Mouse (Mus musculus) Patski (cell line): ENCODE results near the gene Adcy9. TPM values are rescaled to one million over a fixed set of nuclear protein-coding genes. Genes with fewer than 3 reads are reported as not detected.
"Not testable (repeated sequence)": the region's sequence is repeated elsewhere in the genome, so short reads cannot be mapped to it uniquely, and the experiment has no call there.

Experiments used
- ATAC-seq: fragments of 100-300 bp; one replicate; pipeline ENCODE4 v1.8.0; 2021
- CTCF ChIA-PET: fragments of 350-600 bp; sonication (Branson Sonifier 250); formaldehyde crosslinking; loops from one replicate; lab custom pipeline; 2022; ENCODE audit warnings: inconsistent platforms; lab: Charles Lee
- POLR2A ChIA-PET: fragments of 350-600 bp; sonication (Branson Sonifier 250); formaldehyde crosslinking; loops from one replicate; lab custom pipeline; 2022; ENCODE audit warnings: antibody characterized with exemption, inconsistent platforms; lab: Charles Lee
- DNase-seq: peaks from one replicate; pipeline ENCODE4 v3.0.0-alpha.2; 2011; ENCODE audit warnings: low read depth, low spot score
- H3K27me3 ChIP-seq: fragments of 371-371 bp; one replicate; pipeline ENCODE4 v1.5.1; 2021
- CTCF ChIP-seq: fragments of 100-300 bp; IDR thresholded peaks from one replicate; pipeline ENCODE4 v1.5.1; 2021
- in situ Hi-C: fragments of 300-500 bp; cut with MboI; formaldehyde crosslinking; loops from 3 replicates; pipeline ENCODE4 v1.11.1; 2018; ENCODE audit warnings: low pct_unique_long_range_greater_than_20kb, mixed read lengths
- polyA plus RNA-seq: library from polyadenylated mRNA; unstranded; gene quantifications from one replicate; pipeline ENCODE4 v1.2.3, GENCODE M21; 2021

Adcy9 gene
- polyA plus RNA-seq, 1 experiment from 2014 or later = 4.0 TPM

DNA sequence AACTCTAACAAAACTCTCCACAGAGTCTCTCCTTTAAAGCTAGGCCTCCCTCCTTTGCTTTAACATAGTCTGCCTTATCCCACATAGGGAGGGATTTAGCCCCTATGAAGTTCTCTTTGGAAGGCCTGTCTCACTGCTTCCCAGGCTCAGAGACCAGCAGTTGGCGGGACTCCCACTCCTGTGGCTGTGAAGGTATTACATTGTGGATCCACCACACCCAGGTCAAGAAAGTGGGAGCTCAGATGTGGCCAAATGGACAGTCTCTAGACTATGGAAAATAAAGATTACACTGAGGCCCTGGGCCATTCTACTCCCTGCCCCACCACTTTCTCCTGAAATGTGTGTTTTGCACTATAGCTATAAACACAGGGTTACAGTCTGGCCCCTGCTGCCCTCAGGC is 53.0 kb downstream of the Adcy9 start:
- ChIA-PET POLR2A (no interaction called here), CTCF (no interaction called here)
- DNase-seq = no peak
- ATAC-seq = no peak
- in situ Hi-C loops = no loop called here
- TF ChIP-seq CTCF = no peak
- H3K27me3 ChIP-seq = no peaks in the 10 kb centered on the region

DNA sequence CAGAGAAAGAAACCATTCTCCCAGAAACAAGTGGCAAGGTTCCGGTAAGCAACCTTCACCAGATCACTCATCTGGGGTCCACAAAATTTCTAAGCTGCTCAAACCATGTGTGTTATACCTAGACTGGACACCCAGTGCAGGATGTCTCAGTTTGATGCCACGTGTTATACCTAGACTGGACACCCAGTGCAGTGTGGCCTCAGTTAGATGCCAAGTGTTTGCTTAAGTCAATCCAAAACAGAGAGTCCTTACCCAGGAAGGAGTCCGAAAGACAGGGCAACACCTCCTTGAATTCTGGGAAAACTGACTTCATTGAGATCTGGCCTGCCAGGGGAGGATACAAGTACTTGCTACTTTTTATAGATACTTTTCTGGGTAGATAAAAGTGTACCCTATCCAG is 53.6 kb downstream of the Adcy9 start:
- no peaks in the 10 kb centered on the region for H3K27me3 ChIP-seq
- POLR2A ChIA-PET = no interaction called here
- ATAC-seq = no peak
- in situ Hi-C loops = no loop called here
- TF ChIP-seq CTCF = no peak
- CTCF ChIA-PET = no interaction called here
- DNase-seq = no peak

DNA sequence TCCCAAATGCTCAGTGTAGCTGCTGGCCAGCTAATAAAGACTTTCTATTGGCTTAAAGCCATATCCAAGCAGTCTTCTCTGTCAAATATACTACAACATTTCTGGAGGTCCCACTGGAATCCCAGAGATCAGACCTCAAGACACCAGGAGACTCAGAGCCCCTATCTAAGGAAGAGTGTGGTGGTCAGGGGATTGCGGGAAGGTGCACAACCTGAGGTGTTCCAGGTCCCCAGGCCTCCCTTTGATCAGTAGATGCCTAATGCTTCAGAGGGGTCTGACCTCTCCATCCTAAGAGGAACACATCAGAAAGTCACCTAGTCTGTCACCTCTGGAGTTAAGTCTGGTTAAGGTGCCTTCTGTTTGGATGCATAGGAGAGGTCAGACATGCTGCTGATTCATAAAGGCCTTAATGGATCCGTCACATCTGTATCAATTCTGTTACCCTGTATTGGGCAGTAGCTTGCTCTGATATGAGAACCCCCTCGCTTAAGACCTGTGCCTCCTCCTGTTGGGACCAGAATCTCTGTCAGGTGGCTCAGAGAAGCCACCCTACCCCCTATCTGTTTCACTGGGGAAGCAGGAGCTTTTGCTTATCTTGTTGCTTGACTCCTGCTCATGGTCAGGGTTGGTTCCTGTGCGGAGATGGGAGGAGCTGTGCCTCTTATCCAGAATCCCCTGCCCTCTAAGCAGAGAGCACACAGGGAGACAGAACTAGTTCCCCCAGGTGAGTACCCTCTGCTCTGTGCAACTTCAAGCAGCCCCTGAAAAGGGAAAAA is 56.8 kb downstream of the Adcy9 start:
- ATAC-seq = no peak
- ChIA-PET CTCF (no interaction called here), POLR2A (no interaction called here)
- in situ Hi-C loops = no loop called here
- no peaks in the 10 kb centered on the region for H3K27me3 ChIP-seq
- no peak for DNase-seq
- TF ChIP-seq CTCF = no peak

DNA sequence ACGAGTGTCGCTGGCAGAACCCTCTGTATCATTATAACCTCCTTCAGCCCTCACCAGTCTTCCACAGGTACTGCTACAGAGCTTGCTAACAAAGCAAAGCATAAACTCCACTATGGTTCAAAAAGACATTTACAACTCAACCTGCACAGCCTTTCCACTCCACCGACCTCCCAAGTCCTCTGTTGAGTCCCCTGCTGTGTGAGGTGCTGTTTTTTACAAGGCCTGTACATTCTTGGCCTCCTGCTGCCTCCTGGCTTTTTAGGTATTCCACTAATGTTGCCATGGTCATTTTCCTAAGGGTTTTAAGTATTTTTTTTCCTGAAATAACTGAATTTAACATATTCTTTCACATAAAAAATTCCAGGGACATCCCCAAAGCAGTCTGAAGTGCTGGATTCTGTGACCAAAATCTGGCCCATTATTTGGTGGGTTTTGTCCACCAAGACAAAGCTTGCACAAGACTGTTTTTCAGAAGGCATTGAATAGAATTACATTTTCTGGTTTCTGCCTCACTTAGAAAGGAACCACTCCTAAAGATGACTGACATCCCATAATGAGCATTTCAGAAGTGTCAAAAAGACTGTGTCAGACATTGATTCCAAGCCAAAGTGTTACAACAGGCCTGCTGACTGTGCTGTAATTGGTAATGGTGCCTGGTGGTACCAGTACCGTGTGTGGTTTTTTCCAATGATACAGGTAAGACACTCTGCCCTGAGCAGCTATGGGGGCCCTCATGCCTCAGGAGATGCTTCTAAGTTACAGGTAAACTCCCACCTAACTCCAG is 64.8 kb downstream of the Adcy9 start:
- POLR2A ChIA-PET = interaction anchor here (0.6 to 1.2 kb wide), 2 partner anchors 56 to 64 kb away, joined by 3 read pairs; no protein-coding TSS in a partner anchor
- no peaks in the 10 kb centered on the region for H3K27me3 ChIP-seq
- CTCF ChIA-PET = interaction anchor here (1.1 to 1.3 kb wide), 2 partner anchors 13 to 134 kb away, joined by 3 to 5 read pairs; no protein-coding TSS in a partner anchor
- peak; percentile 62 for ATAC-seq
- DNase-seq = peak; percentile 13
- in situ Hi-C loops = no loop called here
- TF ChIP-seq CTCF = no peak

DNA sequence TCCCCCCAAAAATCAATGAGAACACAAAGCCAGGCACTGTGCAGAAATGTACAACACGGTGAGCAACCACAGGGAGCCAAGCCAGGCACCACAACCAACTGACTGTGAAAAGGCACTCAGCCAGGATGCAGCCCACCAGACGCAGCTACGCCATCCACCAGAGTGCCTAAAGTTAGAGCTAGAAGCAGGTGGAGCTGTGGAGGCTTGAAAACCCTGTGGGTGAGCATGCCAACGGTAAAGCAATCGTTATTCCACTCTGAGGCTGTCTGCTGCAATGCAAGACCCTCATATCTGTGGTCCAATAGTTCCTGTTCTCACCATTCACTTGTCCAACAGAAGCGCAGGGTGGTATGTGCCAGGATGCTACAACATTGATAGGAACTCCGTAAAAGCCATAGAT is 77.7 kb downstream of the Adcy9 start:
- ATAC-seq = no peak

DNA sequence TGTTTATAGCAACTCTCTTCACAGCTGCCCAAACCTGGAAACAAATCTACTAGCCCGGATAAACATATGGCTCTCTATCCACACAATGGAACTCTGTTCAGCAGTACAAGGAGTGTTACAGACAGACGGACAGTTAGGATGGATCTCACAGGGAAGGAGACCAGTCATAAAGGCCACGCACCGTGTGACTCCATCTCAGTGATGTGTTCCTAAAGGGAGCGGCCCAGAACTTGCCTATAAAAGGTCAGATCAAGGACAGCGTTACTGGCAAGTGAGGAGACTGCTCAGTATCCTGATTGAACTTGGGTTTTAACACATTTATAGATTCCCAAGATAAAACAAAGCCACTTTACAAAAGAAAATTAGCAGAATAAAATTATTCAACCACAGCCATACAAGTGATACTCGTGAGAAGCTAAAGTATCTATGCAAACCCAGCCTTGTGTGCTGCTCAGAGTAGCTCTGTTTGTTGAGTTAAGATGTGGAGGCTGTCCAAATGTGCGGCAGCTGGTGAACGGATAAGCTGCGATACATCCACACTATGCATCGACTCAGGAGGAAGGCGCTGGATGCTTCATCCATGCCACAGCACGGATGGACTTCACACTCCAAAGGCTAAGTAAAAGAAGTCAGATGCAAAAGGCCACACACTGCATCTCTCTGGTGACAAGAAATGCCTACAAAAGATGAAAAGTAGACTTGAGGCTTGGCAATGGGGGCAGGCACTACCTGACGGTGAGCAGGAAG is 78.8 kb downstream of the Adcy9 start:
- ATAC-seq (no peak), DNase-seq (no peak)
- no peak for TF ChIP-seq CTCF
- in situ Hi-C loops = no loop called here
- H3K27me3 ChIP-seq = no peaks in the 10 kb centered on the region
- POLR2A ChIA-PET = interaction anchor here (0.5 kb wide), 1 partner anchor 350 kb away, joined by 3 read pairs; no protein-coding TSS in a partner anchor
- CTCF ChIA-PET = interaction anchor here (1.0 to 1.7 kb wide), 2 partner anchors 15 to 74 kb away, joined by 3 to 5 read pairs; no protein-coding TSS in a partner anchor

More for the DNA sequence above, 77.7 kb downstream of the Adcy9 start:
- POLR2A ChIA-PET = no interaction called here
- no peak for DNase-seq
- in situ Hi-C loops = no loop called here
- TF ChIP-seq CTCF = no peak
- CTCF ChIA-PET = interaction anchor here (0.7 to 1.7 kb wide), 2 partner anchors 14 to 24 kb away, joined by 3 to 5 read pairs; no protein-coding TSS in a partner anchor
- H3K27me3 ChIP-seq = no peaks in the 10 kb centered on the region

DNA sequence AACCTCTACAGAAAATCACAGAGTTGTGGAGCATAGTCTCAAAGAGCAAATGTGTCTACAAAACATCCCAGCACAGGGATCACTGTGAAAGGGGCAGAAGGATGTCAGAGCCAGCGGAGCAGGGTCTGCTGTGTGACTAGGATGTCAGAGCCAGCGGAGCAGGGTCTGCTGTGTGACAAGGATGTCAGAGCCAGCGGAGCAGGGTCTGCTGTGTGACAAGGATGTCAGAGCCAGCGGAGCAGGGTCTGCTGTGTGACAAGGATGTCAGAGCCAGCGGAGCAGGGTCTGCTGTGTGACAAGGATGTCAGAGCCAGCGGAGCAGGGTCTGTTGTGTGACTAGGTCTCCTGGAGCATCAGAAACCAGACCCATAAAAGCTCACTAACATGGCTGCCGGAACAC is 81.1 kb downstream of the Adcy9 start:
- POLR2A ChIA-PET, DNase-seq: not testable (repeated sequence)

DNA sequence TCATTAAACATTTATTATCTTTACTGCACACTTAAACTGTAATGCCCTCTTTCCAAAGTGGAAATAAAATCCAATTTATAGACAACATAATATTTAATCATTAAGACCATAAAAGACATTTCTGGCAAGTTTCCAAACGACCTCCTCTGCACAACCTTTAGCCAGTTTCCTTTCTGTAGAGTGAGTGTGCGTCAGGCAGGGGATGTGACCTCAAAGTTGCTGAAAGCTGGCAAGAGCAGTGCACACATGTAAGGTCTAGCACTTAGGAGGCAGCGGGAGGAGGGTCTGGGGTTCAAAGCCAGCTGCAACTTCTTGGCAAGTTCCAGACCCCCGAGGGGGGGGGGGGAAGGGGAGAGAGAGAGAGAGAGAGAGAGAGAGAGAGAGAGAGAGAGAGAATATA is 83.0 kb downstream of the Adcy9 start:
- in situ Hi-C loops = no loop called here
- TF ChIP-seq CTCF = no peak
- ChIA-PET POLR2A (no interaction called here), CTCF (interaction anchor here (0.7 kb wide), 1 partner anchor 11 kb away, joined by 3 read pairs; no protein-coding TSS in a partner anchor)
- no peak for ATAC-seq
- DNase-seq = no peak
- no peaks in the 10 kb centered on the region for H3K27me3 ChIP-seq

More for the DNA sequence above, 81.1 kb downstream of the Adcy9 start:
- in situ Hi-C loops, CTCF ChIA-PET, H3K27me3 ChIP-seq, ATAC-seq: not testable (repeated sequence)

DNA sequence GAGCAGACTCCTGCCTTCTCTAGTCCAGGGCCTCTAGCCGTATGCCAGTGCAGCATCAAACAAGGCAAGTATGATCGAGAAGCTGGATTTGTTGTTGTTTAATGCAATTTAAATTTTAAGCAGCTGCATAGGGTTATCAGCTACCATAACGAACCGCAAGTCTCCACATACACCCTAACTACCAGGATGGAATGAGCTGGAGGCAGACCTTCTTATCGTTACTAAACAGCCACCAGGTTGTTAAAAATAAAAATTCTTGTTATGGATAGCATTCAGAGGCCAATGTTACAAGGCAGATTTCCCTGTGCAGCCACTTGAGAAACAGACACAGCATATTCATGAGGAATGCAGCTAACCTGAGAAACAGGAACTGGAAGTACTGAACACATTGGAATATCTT is 86.5 kb downstream of the Adcy9 start:
- ChIA-PET POLR2A (interaction anchor here (0.9 kb wide), 1 partner anchor 124 kb away, joined by 3 read pairs; no protein-coding TSS in a partner anchor), CTCF (interaction anchor here (1.3 kb wide), 1 partner anchor 18 kb away, joined by 5 read pairs; no protein-coding TSS in a partner anchor)
- no peaks in the 10 kb centered on the region for H3K27me3 ChIP-seq
- DNase-seq (no peak), ATAC-seq (no peak)
- in situ Hi-C loops = no loop called here
- TF ChIP-seq CTCF = no peak

DNA sequence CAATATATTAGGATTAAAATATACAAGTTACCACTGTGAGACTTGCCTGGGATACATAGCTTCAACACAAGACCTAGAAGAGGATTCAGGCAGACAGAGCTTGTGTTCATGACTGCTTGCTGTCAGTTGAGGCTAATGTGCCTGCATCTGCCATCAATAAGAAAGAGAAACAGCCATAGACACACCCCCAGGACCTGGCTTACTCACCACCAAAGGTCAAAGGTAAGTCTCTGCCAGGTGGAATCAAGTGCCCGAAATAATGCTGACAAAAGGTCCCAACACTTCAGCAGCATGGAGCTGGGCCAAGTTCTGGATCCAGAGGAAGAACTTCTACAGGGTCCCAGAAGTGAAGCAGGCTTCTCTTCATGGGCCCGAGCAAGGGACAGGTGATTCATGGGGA is 86.9 kb downstream of the Adcy9 start:
- ATAC-seq = no peak
- no peak for TF ChIP-seq CTCF
- in situ Hi-C loops = no loop called here

More for the DNA sequence above, 86.9 kb downstream of the Adcy9 start:
- H3K27me3 ChIP-seq = no peaks in the 10 kb centered on the region
- POLR2A ChIA-PET = interaction anchor here (0.9 kb wide), 1 partner anchor 124 kb away, joined by 3 read pairs; no protein-coding TSS in a partner anchor
- DNase-seq = no peak
- CTCF ChIA-PET = interaction anchor here (1.3 kb wide), 1 partner anchor 17 kb away, joined by 5 read pairs; no protein-coding TSS in a partner anchor
